Mouse (Mus musculus): ENCODE data around the gene Chrna4.

DNA sequence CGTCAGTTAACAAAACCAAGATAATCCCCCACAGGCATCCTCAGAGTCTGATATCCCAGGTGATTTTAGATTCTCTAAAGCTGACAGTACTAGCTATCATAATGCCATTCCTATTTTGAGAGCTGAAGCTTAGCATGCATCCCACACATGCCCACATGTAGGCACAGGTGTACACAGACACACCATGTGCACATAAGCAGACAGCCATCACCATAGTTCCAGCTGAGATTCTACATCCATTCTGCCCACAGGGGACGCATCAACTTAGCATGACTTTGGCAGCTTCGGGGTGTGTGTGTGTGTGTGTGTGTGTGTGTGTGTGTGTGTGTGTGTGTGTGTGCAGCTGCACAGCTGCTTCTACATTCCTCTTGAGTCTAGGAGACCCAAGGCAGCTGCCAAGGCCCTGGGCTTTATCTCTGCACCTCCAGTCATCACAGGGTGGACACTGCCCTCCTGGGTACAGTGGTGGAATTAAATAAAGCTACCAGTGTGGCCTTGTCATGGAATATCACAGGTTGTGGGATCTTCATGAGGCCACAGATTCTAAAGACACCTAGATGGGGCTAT lies 54.9 kb downstream of the Chrna4 start:
- TF ChIP-seq GATA1 (IDR thresholded peaks at IDR 0.05; ENCODE audit: borderline replicate concordance, low read length) (no peak), FLI1 (IDR thresholded peaks at IDR 0.05; ENCODE audit: low read length) (no peak)
